Mouse (Mus musculus) megakaryocyte-erythroid progenitor cell, adult 5-6 weeks (primary cell): ENCODE data around the gene Snw1. TPM values are rescaled to one million over a fixed set of nuclear protein-coding genes. Genes with fewer than 3 reads are reported as not detected.
"Not testable (repeated sequence)": the region's sequence is repeated elsewhere in the genome, so short reads cannot be mapped to it uniquely, and the experiment has no call there.

Experiments used
- ATAC-seq: replicated peaks from 2 replicates; pipeline ENCODE4 v1.8.0; 2016; ENCODE audit warnings: mild to moderate bottlenecking, inconsistent platforms; ENCODE audit not compliant: severe bottlenecking, poor library complexity, low FRiP score, low TSS enrichment
- total RNA-seq, 2 experiments: library from RNA; stranded (forward) in 1 of 2; stranded (reverse) in 1 of 2; fragments of 200-1000, 215-1000 nt in 1 of 2; fragments of >200 nt in 1 of 2; fragmentation: Nextera tagmentation in 1 of 2; gene quantifications; 2 replicates each; pipeline ENCODE4 v1.2.3; 2014 to 2017

Gene Snw1
- 64.6 and 68.2 TPM in 2 replicates for total RNA-seq (2014; fragmentation: Nextera tagmentation)
- total RNA-seq (2017), result 189 and 219 TPM in 2 replicates

- peak; percentile 96 for ATAC-seq
Measured at GRCm38 (mm10) chr12:87471964-87472786, at the start of gene Snw1. Gene Snw1, minus strand, starts transcription at chr12:87472274.

- not testable (repeated sequence) for ATAC-seq
Measured at GRCm38 (mm10) chr12:87519616-87520015, 47.5 kb upstream of the Snw1 start.

GRCm38 (mm10) chr12:87514016-87514415, 41.9 kb upstream of the Snw1 start, which contains the start of gene Gm8300:
Gene Gm8300, plus strand, starts transcription at chr12:87514316.
- ATAC-seq, result not testable (repeated sequence)

DNA sequence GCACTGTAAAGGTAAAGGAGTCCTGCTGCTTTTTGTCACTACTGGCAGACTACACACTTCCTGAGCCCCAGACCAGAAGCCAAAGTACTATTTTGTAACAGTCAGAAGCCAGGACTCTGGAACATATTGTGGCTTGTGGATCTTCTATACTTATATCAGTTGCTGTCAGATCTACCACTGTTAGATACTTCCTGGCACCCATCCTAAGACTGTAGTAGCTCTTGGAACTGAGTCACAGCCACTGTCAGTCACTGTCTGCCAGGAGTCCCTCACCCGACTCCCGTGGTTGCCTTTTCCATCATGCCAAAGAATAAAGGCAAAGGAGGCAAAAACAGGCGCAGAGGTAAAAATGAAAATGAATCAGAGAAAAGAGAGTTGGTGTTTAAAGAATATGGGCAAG, 22.3 kb upstream of the Snw1 start, which contains the start of gene Gm5788:
Gene Gm5788 (plus strand): TSS at position 301 of the 400 bp plus-strand sequence.
- not testable (repeated sequence) for ATAC-seq

DNA sequence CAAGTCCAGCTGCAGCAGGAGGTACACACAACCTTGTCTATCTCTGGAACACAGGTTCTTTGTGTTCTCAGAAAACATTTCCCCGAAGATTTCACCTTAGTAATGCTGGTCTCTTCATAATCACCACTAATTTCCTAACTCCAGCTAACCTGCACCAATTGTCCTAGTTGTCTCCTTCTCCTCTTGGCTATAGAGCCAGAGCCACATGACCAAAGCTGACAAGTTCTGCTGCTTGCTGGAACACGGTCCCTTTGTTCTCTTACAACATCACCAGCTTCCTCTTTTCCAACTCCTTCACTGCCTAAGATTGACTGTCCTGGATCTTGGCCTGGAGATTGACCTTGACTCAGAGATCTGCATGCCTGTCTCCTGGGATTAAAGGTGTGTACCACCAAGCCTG, 16.6 kb upstream of the Snw1 start:
- ATAC-seq, result not testable (repeated sequence)

- not testable (repeated sequence) for ATAC-seq
Measured at GRCm38 (mm10) chr12:87482482-87482881, 10.4 kb upstream of the Snw1 start.

- no peak for ATAC-seq
Measured at GRCm38 (mm10) chr12:87474756-87475155, 2.7 kb upstream of the Snw1 start.

DNA sequence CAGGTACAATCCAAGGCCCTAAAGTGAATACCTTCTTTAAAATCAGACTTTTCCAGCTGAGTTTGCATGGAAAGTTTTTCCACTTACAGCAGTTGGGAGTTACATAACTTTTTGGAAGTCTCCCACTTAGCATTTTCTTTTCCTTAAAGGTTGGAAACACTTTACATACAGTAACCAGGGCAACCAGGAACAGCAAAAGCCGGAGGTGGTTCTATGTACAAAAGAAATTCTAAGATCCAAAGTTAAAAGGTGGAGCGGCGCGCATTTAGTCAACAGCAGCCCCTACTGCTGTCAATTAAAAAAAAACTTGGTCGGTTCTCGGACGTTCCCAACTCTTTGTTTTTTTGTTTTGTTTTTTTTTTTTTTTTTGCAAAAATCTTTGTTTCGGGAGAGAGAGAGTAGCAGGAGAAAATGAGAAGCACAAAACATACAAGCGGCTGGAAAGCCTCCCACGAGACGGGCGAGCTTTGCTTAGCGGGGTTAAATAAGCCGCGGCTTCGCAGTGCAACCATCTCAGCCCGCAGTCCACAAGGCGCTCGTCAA, 582 bp downstream of the Snw1 start:
- ATAC-seq, result no peak; the same call in 1 of the 2 replicates

- no peak for ATAC-seq
Measured at GRCm38 (mm10) chr12:87470263-87471136, 1.6 kb downstream of the Snw1 start.

DNA sequence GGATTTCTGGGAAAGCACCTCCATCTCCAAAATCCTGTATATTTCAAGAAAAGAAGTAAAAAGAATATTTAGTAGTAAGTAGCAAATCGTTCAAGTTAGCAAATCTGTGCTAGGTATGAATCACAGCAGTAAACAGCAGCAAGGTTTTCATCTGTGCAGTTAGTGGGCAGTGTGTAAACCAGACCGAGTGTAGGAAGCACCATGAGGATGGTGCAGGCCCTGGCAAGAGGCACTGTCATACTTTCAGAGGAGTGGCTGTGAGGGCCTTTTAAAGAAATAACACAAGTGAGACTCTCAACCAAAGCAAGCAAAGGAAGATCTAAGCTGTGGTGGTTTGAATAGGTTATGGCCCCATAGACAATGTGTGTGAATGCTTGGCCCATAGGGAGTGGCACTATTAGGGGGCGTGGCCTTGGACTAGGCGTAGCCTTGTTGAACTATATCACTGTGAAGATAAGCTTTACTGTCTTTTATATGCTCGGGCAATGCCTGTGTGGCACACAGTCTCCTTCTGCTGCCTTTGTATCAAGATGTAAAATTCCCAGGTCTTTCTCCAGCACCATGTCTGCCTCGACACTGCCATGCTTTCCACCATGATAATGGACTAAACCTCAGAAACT, 7.3 kb downstream of the Snw1 start:
- peak; percentile 95 for ATAC-seq

DNA sequence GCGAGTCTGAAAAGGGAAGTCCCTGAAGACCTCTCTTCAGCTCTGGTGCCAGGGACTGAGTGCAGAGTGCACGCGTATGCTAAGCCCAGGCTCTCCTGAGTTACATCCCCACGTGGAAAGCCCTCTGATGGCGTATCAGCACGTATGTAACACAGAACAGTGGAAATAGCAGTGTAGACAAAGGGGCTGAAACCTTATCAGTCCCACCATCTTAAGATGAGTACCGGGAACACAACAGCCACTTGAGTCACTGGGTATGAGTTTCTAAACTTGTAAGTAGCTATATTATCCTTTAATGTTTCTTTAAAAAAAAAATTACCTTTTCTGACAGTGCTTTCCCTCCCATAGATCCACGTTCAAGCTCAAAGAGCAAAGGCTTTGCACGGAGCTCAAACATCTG, 22.6 kb downstream of the Snw1 start:
- no peak for ATAC-seq

- no peak for ATAC-seq
Measured at GRCm38 (mm10) chr12:87444211-87444610, 27.9 kb downstream of the Snw1 start.

- peak; percentile 88 for ATAC-seq
Measured at GRCm38 (mm10) chr12:87443700-87444122, 28.4 kb downstream of the Snw1 start, which contains the start of the genes Slirp and Alkbh1. Gene Slirp, plus strand, starts transcription at chr12:87443896. Gene Alkbh1, minus strand, starts transcription at chr12:87444017.

GRCm38 (mm10) chr12:87443115-87443699, 28.9 kb downstream of the Snw1 start:
- peak; percentile 50 for ATAC-seq

GRCm38 (mm10) chr12:87442177-87443114, 29.6 kb downstream of the Snw1 start:
- ATAC-seq, result peak; percentile 21; the same call in 1 of the 2 replicates

DNA sequence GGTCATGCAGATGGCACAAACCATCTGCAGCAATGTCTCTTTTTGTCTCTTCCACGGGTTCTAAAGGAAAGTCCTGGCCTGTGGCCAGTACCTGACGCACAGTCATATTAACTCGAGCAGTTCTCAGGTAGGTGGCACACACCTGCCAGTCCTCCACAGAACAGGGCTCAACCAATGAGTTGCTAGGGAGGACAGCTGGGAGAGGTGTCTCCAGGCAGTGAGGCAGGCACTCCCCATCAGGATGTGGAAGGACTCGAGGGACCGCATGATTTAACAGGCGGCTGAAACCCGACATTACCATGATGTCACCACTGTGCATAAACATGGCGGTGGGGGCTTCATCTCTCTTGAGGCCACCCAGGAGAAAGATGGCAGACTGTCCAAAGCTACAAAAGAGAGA, 43.2 kb downstream of the Snw1 start:
- no peak for ATAC-seq

DNA sequence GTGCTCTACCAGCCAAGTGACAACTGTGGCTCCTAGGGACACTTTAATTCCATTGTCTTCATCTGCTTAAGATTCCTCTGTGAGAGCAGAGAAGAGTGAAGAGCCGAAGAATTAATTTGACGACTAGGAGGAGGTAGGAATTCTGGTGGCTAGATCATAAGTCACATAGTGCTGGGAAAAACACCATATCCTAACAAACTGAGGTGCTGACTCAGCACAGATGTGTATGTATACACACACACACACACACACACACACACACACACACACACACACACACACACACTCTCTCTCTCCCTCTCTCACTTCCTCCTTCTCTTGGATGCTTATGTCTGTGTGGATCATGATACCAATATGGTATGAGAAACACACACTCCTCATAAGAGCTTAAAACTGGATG, 43.8 kb downstream of the Snw1 start:
- no peak for ATAC-seq
